Mouse (Mus musculus): ENCODE data around the gene Nos2. TPM values are rescaled to one million over a fixed set of nuclear protein-coding genes. Genes with fewer than 3 reads are reported as not detected.
A peak's percentile ranks its signal among the peaks of the same experiment; 100 is the strongest.

The Nos2 gene
- polyA plus RNA-seq, 1 experiment = 0.06 TPM

- no peaks in the 10 kb centered on the region for H3K9me3 ChIP-seq
- no peak overlapping the region for H3K4me3 ChIP-seq (replicated peaks)
- TF ChIP-seq FLI1 (IDR thresholded peaks at IDR 0.05; ENCODE audit: low read length) (no peak), GATA1 (IDR thresholded peaks at IDR 0.05; ENCODE audit: borderline replicate concordance, low read length) (no peak)
- H3K27me3 ChIP-seq (replicated peaks) = peaks cover 91% of the 10 kb centered on the region
- H3K4me1 ChIP-seq = peaks cover 8% of the 10 kb centered on the region; the same call in 1 of the 2 replicates
- no peaks in the 10 kb centered on the region for H3K36me3 ChIP-seq (replicated peaks; ENCODE audit: low read length)
Measured at GRCm38 (mm10) chr11:78950365-78950764, 29.8 kb downstream of the Nos2 start.

- Histone ChIP-seq H3K4me1 (peaks cover 12% of the 10 kb centered on the region; the same call in 1 of the 2 replicates), H3K4me3 (replicated peaks) (peak overlapping the region; percentile 77), H3K36me3 (replicated peaks; ENCODE audit: low read length) (no peaks in the 10 kb centered on the region), H3K9me3 (no peaks in the 10 kb centered on the region), H3K27me3 (replicated peaks) (peaks cover 89% of the 10 kb centered on the region)
- TF ChIP-seq FLI1 (IDR thresholded peaks at IDR 0.05; ENCODE audit: low read length) (no peak), GATA1 (IDR thresholded peaks at IDR 0.05; ENCODE audit: borderline replicate concordance, low read length) (no peak)
Measured at GRCm38 (mm10) chr11:78952467-78952866, 31.9 kb downstream of the Nos2 start.

GRCm38 (mm10) chr11:78956260-78956659 is 35.7 kb downstream of the Nos2 start:
- H3K36me3 ChIP-seq (replicated peaks; ENCODE audit: low read length) = peaks cover 15% of the 10 kb centered on the region
- H3K4me1 ChIP-seq = peaks cover 32% of the 10 kb centered on the region
- no peaks in the 10 kb centered on the region for H3K9me3 ChIP-seq
- H3K4me3 ChIP-seq (replicated peaks) = no peak overlapping the region
- peaks cover 56% of the 10 kb centered on the region for H3K27me3 ChIP-seq (replicated peaks)
- TF ChIP-seq GATA1 (IDR thresholded peaks at IDR 0.05; ENCODE audit: borderline replicate concordance, low read length) (no peak), FLI1 (IDR thresholded peaks at IDR 0.05; ENCODE audit: low read length) (no peak)

- TF ChIP-seq FLI1 (IDR thresholded peaks at IDR 0.05; ENCODE audit: low read length) = no peak
- TF ChIP-seq GATA1 (IDR thresholded peaks at IDR 0.05; ENCODE audit: borderline replicate concordance, low read length) = no peak
- peaks cover 25% of the 10 kb centered on the region for H3K27me3 ChIP-seq (replicated peaks)
- no peaks in the 10 kb centered on the region for H3K9me3 ChIP-seq
- peaks cover 25% of the 10 kb centered on the region for H3K4me1 ChIP-seq
- H3K4me3 ChIP-seq (replicated peaks) = no peak overlapping the region
- H3K36me3 ChIP-seq (replicated peaks; ENCODE audit: low read length) = peaks cover 40% of the 10 kb centered on the region
Measured at GRCm38 (mm10) chr11:78959367-78959766, 38.8 kb downstream of the Nos2 start.

DNA sequence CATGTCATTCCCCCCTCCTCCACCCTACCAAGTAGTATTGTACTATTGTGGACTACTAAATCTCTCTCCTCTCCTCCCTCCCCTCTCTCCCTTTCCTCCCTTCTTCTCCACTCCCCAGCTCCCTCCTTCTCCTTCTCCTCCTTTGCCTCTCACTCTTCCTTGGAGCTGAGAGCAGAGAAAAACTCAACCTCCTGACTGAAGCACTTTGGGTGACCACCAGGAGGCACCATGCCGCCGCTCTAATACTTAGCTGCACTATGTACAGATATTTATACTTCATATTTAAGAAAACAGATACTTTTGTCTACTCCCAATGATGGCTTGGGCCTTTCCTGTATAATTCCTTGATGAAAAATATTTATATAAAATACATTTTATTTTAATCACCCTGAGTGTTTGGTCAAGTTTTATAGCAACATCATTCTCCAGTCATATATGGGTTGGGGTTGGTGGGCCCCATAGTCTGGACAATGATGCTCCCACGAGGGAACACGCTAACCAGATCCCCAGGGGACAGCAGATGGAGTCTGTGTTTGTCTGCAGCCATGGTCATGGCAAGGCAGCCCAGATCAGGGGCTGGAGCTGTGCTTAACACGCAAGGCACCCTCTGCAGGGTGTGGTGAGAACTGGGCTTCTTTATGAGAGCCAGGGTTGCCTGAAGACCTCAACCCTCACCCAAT is 39.4 kb downstream of the Nos2 start:
- H3K36me3 ChIP-seq (replicated peaks; ENCODE audit: low read length) = peaks cover 46% of the 10 kb centered on the region
- peaks cover 25% of the 10 kb centered on the region for H3K4me1 ChIP-seq
- H3K4me3 ChIP-seq (replicated peaks) = no peak overlapping the region
- no peaks in the 10 kb centered on the region for H3K9me3 ChIP-seq
- TF ChIP-seq FLI1 (IDR thresholded peaks at IDR 0.05; ENCODE audit: low read length) (no peak), GATA1 (IDR thresholded peaks at IDR 0.05; ENCODE audit: borderline replicate concordance, low read length) (no peak)
- H3K27me3 ChIP-seq (replicated peaks) = peaks cover 19% of the 10 kb centered on the region

GRCm38 (mm10) chr11:78961221-78961620 is 40.6 kb downstream of the Nos2 start:
- Histone ChIP-seq H3K36me3 (replicated peaks; ENCODE audit: low read length) (peaks cover 59% of the 10 kb centered on the region), H3K27me3 (replicated peaks) (peaks cover 13% of the 10 kb centered on the region), H3K4me3 (replicated peaks) (no peak overlapping the region), H3K9me3 (no peaks in the 10 kb centered on the region), H3K4me1 (peaks cover 25% of the 10 kb centered on the region)
- TF ChIP-seq GATA1 (IDR thresholded peaks at IDR 0.05; ENCODE audit: borderline replicate concordance, low read length) = no peak
- no peak for TF ChIP-seq FLI1 (IDR thresholded peaks at IDR 0.05; ENCODE audit: low read length)

GRCm38 (mm10) chr11:78967371-78967770 is 46.8 kb downstream of the Nos2 start:
- Histone ChIP-seq H3K36me3 (replicated peaks; ENCODE audit: low read length) (peaks cover 100% of the 10 kb centered on the region), H3K27me3 (replicated peaks) (no peaks in the 10 kb centered on the region), H3K4me3 (replicated peaks) (no peak overlapping the region), H3K4me1 (peaks cover 24% of the 10 kb centered on the region), H3K9me3 (no peaks in the 10 kb centered on the region)
- no peak for TF ChIP-seq GATA1 (IDR thresholded peaks at IDR 0.05; ENCODE audit: borderline replicate concordance, low read length)
- no peak for TF ChIP-seq FLI1 (IDR thresholded peaks at IDR 0.05; ENCODE audit: low read length)

DNA sequence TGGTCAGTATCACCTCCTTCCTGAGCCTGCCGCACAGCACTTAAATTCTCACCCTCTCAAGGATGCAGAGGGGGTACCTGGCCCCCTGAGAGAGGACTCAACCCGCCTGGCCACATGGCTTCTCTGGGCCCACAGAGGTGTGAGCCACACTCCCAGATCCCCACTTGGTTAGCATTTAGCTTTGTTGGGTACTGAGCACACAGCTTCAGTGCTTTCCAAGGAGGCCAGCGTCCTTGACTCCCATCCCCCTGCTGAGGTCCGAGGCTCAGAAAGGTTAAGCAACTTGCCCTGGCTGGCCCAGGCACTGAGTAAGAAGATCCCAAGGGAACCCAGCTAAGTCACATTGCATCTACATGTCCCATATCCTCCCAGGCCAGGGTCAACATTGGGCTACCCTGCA is 47.5 kb downstream of the Nos2 start:
- no peak for TF ChIP-seq FLI1 (IDR thresholded peaks at IDR 0.05; ENCODE audit: low read length)
- H3K27me3 ChIP-seq (replicated peaks) = no peaks in the 10 kb centered on the region
- no peaks in the 10 kb centered on the region for H3K9me3 ChIP-seq
- peaks cover 29% of the 10 kb centered on the region for H3K4me1 ChIP-seq
- H3K4me3 ChIP-seq (replicated peaks) = no peak overlapping the region
- H3K36me3 ChIP-seq (replicated peaks; ENCODE audit: low read length) = peaks cover 100% of the 10 kb centered on the region

- peaks cover 54% of the 10 kb centered on the region for H3K4me1 ChIP-seq
- TF ChIP-seq GATA1 (IDR thresholded peaks at IDR 0.05; ENCODE audit: borderline replicate concordance, low read length) (no peak), FLI1 (IDR thresholded peaks at IDR 0.05; ENCODE audit: low read length) (no peak)
- H3K9me3 ChIP-seq = no peaks in the 10 kb centered on the region
- H3K36me3 ChIP-seq (replicated peaks; ENCODE audit: low read length) = peaks cover 100% of the 10 kb centered on the region
- H3K4me3 ChIP-seq (replicated peaks) = no peak overlapping the region
- H3K27me3 ChIP-seq (replicated peaks) = no peaks in the 10 kb centered on the region
Measured at GRCm38 (mm10) chr11:78971096-78971495, 50.5 kb downstream of the Nos2 start.

DNA sequence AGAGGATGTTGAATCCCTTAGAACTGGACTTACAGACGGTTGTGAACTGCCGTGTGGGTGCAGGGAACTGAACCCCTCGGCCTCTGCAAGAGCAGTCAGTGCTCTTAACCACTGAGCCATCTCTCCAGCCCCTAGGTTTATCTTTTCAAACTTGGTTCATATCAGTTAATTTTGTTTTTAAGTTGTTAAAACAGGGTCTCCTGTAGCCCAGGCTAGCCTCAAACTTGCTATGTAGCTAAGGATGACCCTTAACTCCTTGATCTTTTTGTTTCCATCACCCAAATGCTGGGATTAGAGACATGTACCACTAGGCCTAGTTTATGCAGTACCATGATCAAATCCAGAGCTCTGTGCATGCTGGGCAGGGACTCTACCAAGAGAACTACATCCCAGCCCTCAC is 51.2 kb downstream of the Nos2 start:
- Histone ChIP-seq H3K27me3 (replicated peaks) (no peaks in the 10 kb centered on the region), H3K36me3 (replicated peaks; ENCODE audit: low read length) (peaks cover 100% of the 10 kb centered on the region), H3K4me1 (peaks cover 61% of the 10 kb centered on the region), H3K4me3 (replicated peaks) (no peak overlapping the region), H3K9me3 (no peaks in the 10 kb centered on the region)
- no peak for TF ChIP-seq FLI1 (IDR thresholded peaks at IDR 0.05; ENCODE audit: low read length)
